Mouse (Mus musculus) regulatory T cell (primary cell): ENCODE measurements around the gene Khnyn.

Source experiments
- in situ Hi-C: fragments of 300-600 bp; cut with MboI, MseI; formaldehyde crosslinking; loops from one replicate; pipeline ENCODE4 v1.15.1; 2025; ENCODE audit warnings: high pct_unique_total_duplicates

Gene Khnyn

GRCm38 (mm10) chr14:55884713-55885113 is at the start of gene Khnyn:
Gene Khnyn (plus strand): TSS chr14:55884947.
- in situ Hi-C loops: no loop called here

DNA sequence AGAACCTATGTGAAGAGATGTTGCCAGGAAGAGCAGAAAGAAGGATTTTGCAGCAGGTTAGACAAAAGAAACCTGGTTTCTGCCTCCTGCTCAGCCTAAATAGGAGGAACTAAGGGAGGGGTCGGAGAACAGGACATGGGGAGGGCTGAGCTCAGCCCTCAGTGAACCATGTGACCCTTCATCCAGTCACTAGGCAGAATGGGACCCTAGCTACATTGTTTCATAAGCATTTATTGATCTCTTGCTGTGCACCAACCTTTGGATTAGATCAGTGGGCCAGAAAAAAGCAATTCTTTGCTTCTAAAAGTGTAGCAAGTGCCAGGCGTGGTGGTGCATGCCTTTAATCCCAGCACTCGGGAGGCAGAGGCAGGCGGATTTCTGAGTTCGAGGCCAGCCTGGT is 46.4 kb upstream of the Khnyn start:
- in situ Hi-C loops: no loop called here

- in situ Hi-C loops: no loop called here
Measured at GRCm38 (mm10) chr14:55838740-55839139, 46.0 kb upstream of the Khnyn start.

GRCm38 (mm10) chr14:55840853-55841366 is 43.8 kb upstream of the Khnyn start:
- in situ Hi-C loops: no loop called here

GRCm38 (mm10) chr14:55842794-55843193 is 42.0 kb upstream of the Khnyn start:
- in situ Hi-C loops: no loop called here

DNA sequence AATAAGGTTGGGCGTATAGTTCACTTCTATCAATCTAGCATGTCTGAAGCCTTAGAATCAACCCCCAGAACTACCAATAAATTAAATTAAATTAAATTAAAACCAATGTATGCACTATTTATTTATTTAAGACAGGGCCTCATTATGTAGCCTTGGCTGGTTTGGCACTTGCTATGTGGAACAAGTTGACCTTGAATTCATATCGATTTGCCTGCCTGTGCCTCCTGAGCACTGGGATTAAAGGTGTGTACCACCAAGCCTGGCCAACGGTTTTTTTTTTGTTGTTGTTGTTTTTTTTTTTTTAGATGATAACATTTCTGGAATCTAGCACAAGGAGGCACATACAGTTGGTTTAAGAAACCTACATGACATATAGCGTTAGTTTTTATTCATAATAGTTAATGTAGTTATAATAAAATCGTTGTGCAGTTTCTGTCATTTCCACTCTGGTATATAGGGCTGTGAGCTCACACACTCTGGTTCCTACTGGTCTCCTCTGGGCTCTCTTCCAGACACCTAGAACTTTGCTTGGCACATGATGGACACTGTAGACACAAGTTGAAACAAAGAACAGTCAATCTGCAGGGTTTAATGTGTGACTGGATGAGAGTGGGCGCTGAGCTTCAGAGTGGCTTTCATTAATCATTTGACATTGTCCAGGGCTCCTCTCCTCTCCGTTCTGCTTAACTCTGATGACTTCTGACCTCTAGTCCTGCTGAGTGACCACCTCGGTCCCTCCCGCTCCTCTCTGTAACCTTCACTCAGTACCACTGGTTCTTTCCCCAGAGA is 39.0 kb upstream of the Khnyn start:
- in situ Hi-C loops: no loop called here

GRCm38 (mm10) chr14:55850885-55851284 is 33.9 kb upstream of the Khnyn start:
- in situ Hi-C loops: no loop called here

GRCm38 (mm10) chr14:55852646-55853551 is 31.8 kb upstream of the Khnyn start:
- in situ Hi-C loops: no loop called here

- in situ Hi-C loops: no loop called here
Measured at GRCm38 (mm10) chr14:55853621-55854285, 31.0 kb upstream of the Khnyn start, which contains the start of gene Nynrin. Gene Nynrin (plus strand): TSS chr14:55854010.

GRCm38 (mm10) chr14:55854406-55855100 is 30.2 kb upstream of the Khnyn start:
- in situ Hi-C loops: no loop called here

DNA sequence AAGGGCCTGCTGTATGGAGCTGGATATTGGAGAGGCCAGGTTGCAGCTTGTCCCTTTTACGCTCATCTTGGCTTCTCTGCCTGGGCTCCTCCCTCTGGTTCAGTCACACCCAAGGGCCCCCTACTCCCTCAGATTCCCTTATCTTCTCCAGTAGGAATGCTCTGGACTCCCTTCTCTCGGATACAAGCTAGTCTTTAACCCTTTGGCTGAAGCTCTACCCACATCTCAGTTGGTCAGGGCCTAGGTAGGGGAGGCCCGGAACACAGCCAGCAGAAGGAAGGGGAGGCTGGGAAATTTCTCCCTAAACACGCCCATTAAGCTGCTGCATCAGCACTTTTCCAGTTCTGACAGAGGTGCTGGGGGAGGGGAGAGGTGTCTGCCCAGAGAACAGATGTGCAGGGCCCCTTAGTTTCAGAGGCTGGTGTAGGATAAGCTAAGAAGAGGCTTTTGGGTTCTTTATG is 29.6 kb upstream of the Khnyn start:
- in situ Hi-C loops: no loop called here

GRCm38 (mm10) chr14:55857588-55857987 is 27.2 kb upstream of the Khnyn start:
- in situ Hi-C loops: no loop called here

DNA sequence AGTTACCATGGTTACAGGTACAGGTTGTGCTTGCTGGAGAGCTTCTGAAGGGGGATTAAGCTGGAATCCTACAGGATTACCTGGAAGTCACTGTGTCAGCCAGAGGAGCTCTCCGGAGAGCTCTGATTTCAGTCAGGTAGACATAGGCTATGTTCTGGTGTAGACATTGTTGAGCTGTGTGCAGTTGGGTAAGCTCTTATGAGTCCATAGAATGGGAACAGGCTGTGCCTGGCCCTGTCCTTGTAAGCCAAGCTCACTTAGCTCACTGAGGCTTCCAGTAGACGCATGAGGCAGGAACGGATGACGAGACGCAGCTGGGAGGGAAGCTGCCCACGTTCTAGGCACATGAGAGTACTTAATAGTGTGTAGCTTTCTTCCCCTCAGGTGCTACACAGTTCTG is 22.6 kb upstream of the Khnyn start:
- in situ Hi-C loops: loop anchor here (5.0 kb wide), 1 partner anchor 85 kb away; no protein-coding TSS in a partner anchor

- in situ Hi-C loops: loop anchor here (5.0 kb wide), 1 partner anchor 86 kb away; no protein-coding TSS in a partner anchor
Measured at GRCm38 (mm10) chr14:55862970-55863369, 21.8 kb upstream of the Khnyn start.

DNA sequence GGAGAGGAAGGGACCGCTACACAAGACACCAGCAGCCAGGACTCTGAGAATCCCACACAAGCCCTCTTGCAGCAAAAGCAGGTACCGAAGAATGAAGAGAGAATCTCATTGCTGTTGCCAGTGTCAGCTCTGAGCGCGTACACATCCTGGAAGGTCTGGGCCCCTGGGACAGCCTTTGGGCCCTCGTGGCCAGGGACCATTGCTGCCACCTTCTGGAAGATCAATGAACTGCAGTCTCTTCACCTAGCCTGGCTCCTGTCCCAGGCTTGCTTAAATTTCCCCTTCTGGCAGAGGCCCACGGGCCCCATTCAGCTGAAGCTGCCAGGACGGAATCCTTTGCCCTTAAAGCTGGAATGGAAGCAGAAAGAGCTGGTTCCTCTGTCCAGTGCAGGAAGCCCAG is 21.0 kb upstream of the Khnyn start:
- in situ Hi-C loops: loop anchor here (5.0 kb wide), 1 partner anchor 86 kb away; no protein-coding TSS in a partner anchor

DNA sequence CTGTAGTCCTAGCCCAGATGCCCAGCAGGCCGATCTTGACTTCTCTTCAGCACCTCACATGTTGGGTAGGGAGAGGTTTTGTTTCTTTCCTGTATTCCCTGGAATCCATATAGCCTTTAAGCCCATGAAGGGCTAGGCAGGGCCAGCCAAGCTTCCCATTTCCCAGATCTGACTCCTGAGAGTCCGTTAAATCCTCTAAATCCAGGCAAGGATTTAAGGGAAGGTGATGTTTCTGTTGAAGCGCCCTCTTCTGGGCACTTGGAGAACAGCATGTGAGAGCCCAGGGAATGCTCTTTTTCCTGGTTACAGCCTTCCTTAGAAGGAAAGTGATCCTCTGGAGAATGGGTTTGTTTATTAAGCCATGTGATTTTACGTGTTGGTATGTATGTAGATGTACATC is 17.8 kb upstream of the Khnyn start:
- in situ Hi-C loops: no loop called here

GRCm38 (mm10) chr14:55868230-55869026 is 16.3 kb upstream of the Khnyn start:
- in situ Hi-C loops: no loop called here

- in situ Hi-C loops: no loop called here
Measured at GRCm38 (mm10) chr14:55869538-55869937, 15.2 kb upstream of the Khnyn start.

DNA sequence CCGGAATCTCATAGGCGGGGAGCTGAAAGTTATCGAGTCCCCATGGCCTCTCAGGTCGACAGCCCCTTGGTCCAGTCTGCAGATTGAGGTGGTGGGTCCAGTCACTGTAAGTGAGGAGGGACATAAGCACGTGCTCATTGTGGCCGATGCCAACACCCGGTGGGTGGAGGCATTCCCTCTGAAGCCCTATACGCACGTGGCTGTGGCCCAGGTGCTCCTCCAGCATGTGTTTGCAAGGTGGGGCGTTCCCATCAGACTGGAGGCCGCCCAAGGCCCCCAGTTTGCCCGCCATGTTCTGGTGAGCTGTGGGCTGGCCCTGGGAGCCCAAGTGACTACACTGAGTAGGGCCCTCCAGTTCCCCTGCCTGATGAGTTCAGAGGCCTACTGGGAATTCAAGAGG is 12.7 kb upstream of the Khnyn start:
- in situ Hi-C loops: no loop called here

GRCm38 (mm10) chr14:55872551-55872950 is 12.2 kb upstream of the Khnyn start:
- in situ Hi-C loops: no loop called here
